Mouse (Mus musculus): ENCODE data around the gene Ism1. TPM values are rescaled to one million over a fixed set of nuclear protein-coding genes. Genes with fewer than 3 reads are reported as not detected.
A peak's percentile ranks its signal among the peaks of the same experiment; 100 is the strongest.

Ism1 gene
- polyA plus RNA-seq, 1 experiment from 2014 or later: 7.3 TPM

- Histone ChIP-seq H3K27ac (ENCODE audit: low read depth, low read length) (no peak overlapping the region), H3K27me3 (ENCODE audit: control insufficient read depth, insufficient read depth, low read length) (no peaks in the 10 kb centered on the region), H3K4me2 (replicated peaks; ENCODE audit: low read depth, low read length) (no peak overlapping the region), H3K9ac (ENCODE audit: low read depth, low read length) (no peak overlapping the region), H3K4me3 (ENCODE audit: low read length) (no peak overlapping the region), H3K36me3 (ENCODE audit: control insufficient read depth, insufficient read depth, low read length) (no peaks in the 10 kb centered on the region), H3K9me3 (ENCODE audit: control insufficient read depth, low read length) (no peaks in the 10 kb centered on the region), H3K4me1 (ENCODE audit: control insufficient read depth, insufficient read depth, low read length) (0 out of 2 replicates have a peak, but pooled peaks cover 3% of the 10 kb centered on the region)
- ATAC-seq (ENCODE audit: low FRiP score, low TSS enrichment): peak; percentile 65
- 19% methylated on average over 1 of the region's 1 CpGs for WGBS
Measured at GRCm38 (mm10) chr2:139776644-139777043, 98.7 kb downstream of the Ism1 start.

- H3K27me3 ChIP-seq (ENCODE audit: control insufficient read depth, insufficient read depth, low read length): no peaks in the 10 kb centered on the region
- WGBS: 25% methylated on average over 3 of the region's 3 CpGs
- no peak overlapping the region for H3K4me2 ChIP-seq (replicated peaks; ENCODE audit: low read depth, low read length)
- no peaks in the 10 kb centered on the region for H3K36me3 ChIP-seq (ENCODE audit: control insufficient read depth, insufficient read depth, low read length)
- H3K4me1 ChIP-seq (ENCODE audit: control insufficient read depth, insufficient read depth, low read length): 0 out of 2 replicates have a peak, but pooled peaks cover 3% of the 10 kb centered on the region
- no peak overlapping the region for H3K4me3 ChIP-seq (ENCODE audit: low read length)
- H3K9ac ChIP-seq (ENCODE audit: low read depth, low read length): no peak overlapping the region
- no peaks in the 10 kb centered on the region for H3K9me3 ChIP-seq (ENCODE audit: control insufficient read depth, low read length)
- H3K27ac ChIP-seq (ENCODE audit: low read depth, low read length): no peak overlapping the region
- peak; percentile 36; the same call in 1 of the 2 replicates for ATAC-seq (ENCODE audit: low FRiP score, low TSS enrichment)
Measured at GRCm38 (mm10) chr2:139778283-139778682, 100.3 kb downstream of the Ism1 start.

- no peak overlapping the region for H3K9ac ChIP-seq (ENCODE audit: low read depth, low read length)
- no peaks in the 10 kb centered on the region for H3K9me3 ChIP-seq (ENCODE audit: control insufficient read depth, low read length)
- H3K4me1 ChIP-seq (ENCODE audit: control insufficient read depth, insufficient read depth, low read length): no peaks in the 10 kb centered on the region
- no peak overlapping the region for H3K27ac ChIP-seq (ENCODE audit: low read depth, low read length)
- WGBS: 33% methylated on average over 8 of the region's 8 CpGs
- no peak overlapping the region for H3K4me2 ChIP-seq (replicated peaks; ENCODE audit: low read depth, low read length)
- no peaks in the 10 kb centered on the region for H3K27me3 ChIP-seq (ENCODE audit: control insufficient read depth, insufficient read depth, low read length)
- H3K36me3 ChIP-seq (ENCODE audit: control insufficient read depth, insufficient read depth, low read length): no peaks in the 10 kb centered on the region
- peak; percentile 94 for ATAC-seq (ENCODE audit: low FRiP score, low TSS enrichment)
- H3K4me3 ChIP-seq (ENCODE audit: low read length): no peak overlapping the region
Measured at GRCm38 (mm10) chr2:139783318-139783850, 105.4 kb downstream of the Ism1 start.

GRCm38 (mm10) chr2:139784465-139784864 is 106.5 kb downstream of the Ism1 start:
- no peaks in the 10 kb centered on the region for H3K36me3 ChIP-seq (ENCODE audit: control insufficient read depth, insufficient read depth, low read length)
- no peak overlapping the region for H3K4me3 ChIP-seq (ENCODE audit: low read length)
- H3K27ac ChIP-seq (ENCODE audit: low read depth, low read length): no peak overlapping the region
- WGBS: 84% methylated on average over 1 of the region's 1 CpGs
- ATAC-seq (ENCODE audit: low FRiP score, low TSS enrichment): no peak
- no peak overlapping the region for H3K9ac ChIP-seq (ENCODE audit: low read depth, low read length)
- H3K4me2 ChIP-seq (replicated peaks; ENCODE audit: low read depth, low read length): no peak overlapping the region
- no peaks in the 10 kb centered on the region for H3K9me3 ChIP-seq (ENCODE audit: control insufficient read depth, low read length)
- H3K27me3 ChIP-seq (ENCODE audit: control insufficient read depth, insufficient read depth, low read length): no peaks in the 10 kb centered on the region
- no peaks in the 10 kb centered on the region for H3K4me1 ChIP-seq (ENCODE audit: control insufficient read depth, insufficient read depth, low read length)

- no peak overlapping the region for H3K27ac ChIP-seq (ENCODE audit: low read depth, low read length)
- no peak overlapping the region for H3K4me2 ChIP-seq (replicated peaks; ENCODE audit: low read depth, low read length)
- H3K27me3 ChIP-seq (ENCODE audit: control insufficient read depth, insufficient read depth, low read length): no peaks in the 10 kb centered on the region
- H3K4me1 ChIP-seq (ENCODE audit: control insufficient read depth, insufficient read depth, low read length): no peaks in the 10 kb centered on the region
- no peak overlapping the region for H3K9ac ChIP-seq (ENCODE audit: low read depth, low read length)
- no peak for ATAC-seq (ENCODE audit: low FRiP score, low TSS enrichment)
- 89% methylated on average over 2 of the region's 2 CpGs for WGBS
- H3K4me3 ChIP-seq (ENCODE audit: low read length): no peak overlapping the region
- no peaks in the 10 kb centered on the region for H3K36me3 ChIP-seq (ENCODE audit: control insufficient read depth, insufficient read depth, low read length)
- H3K9me3 ChIP-seq (ENCODE audit: control insufficient read depth, low read length): no peaks in the 10 kb centered on the region
Measured at GRCm38 (mm10) chr2:139784946-139785345, 107.0 kb downstream of the Ism1 start.

GRCm38 (mm10) chr2:139788658-139789057 is 110.7 kb downstream of the Ism1 start:
- 33% methylated on average over 4 of the region's 4 CpGs for WGBS
- 0 out of 2 replicates have a peak, but pooled peaks have one; percentile 30 for ATAC-seq (ENCODE audit: low FRiP score, low TSS enrichment)
- no peak overlapping the region for H3K9ac ChIP-seq (ENCODE audit: low read depth, low read length)

GRCm38 (mm10) chr2:139792345-139793120 is 114.6 kb downstream of the Ism1 start:
- Histone ChIP-seq H3K9me3 (ENCODE audit: control insufficient read depth, low read length) (no peaks in the 10 kb centered on the region), H3K4me2 (replicated peaks; ENCODE audit: low read depth, low read length) (no peak overlapping the region), H3K4me1 (ENCODE audit: control insufficient read depth, insufficient read depth, low read length) (no peaks in the 10 kb centered on the region), H3K27me3 (ENCODE audit: control insufficient read depth, insufficient read depth, low read length) (no peaks in the 10 kb centered on the region), H3K4me3 (ENCODE audit: low read length) (no peak overlapping the region), H3K36me3 (ENCODE audit: control insufficient read depth, insufficient read depth, low read length) (no peaks in the 10 kb centered on the region), H3K9ac (ENCODE audit: low read depth, low read length) (no peak overlapping the region), H3K27ac (ENCODE audit: low read depth, low read length) (no peak overlapping the region)
- WGBS: 77% methylated on average over 9 of the region's 9 CpGs
- ATAC-seq (ENCODE audit: low FRiP score, low TSS enrichment): no peak

More at GRCm38 (mm10) chr2:139788658-139789057, 110.7 kb downstream of the Ism1 start:
- Histone ChIP-seq H3K27me3 (ENCODE audit: control insufficient read depth, insufficient read depth, low read length) (no peaks in the 10 kb centered on the region), H3K4me1 (ENCODE audit: control insufficient read depth, insufficient read depth, low read length) (no peaks in the 10 kb centered on the region), H3K36me3 (ENCODE audit: control insufficient read depth, insufficient read depth, low read length) (no peaks in the 10 kb centered on the region), H3K27ac (ENCODE audit: low read depth, low read length) (no peak overlapping the region), H3K4me3 (ENCODE audit: low read length) (no peak overlapping the region), H3K9me3 (ENCODE audit: control insufficient read depth, low read length) (no peaks in the 10 kb centered on the region), H3K4me2 (replicated peaks; ENCODE audit: low read depth, low read length) (no peak overlapping the region)

- ATAC-seq (ENCODE audit: low FRiP score, low TSS enrichment): no peak
Measured at GRCm38 (mm10) chr2:139804041-139804440, 126.1 kb downstream of the Ism1 start.

GRCm38 (mm10) chr2:139807887-139808286 is 129.9 kb downstream of the Ism1 start:
- Histone ChIP-seq H3K4me1 (ENCODE audit: control insufficient read depth, insufficient read depth, low read length) (no peaks in the 10 kb centered on the region), H3K9me3 (ENCODE audit: control insufficient read depth, low read length) (no peaks in the 10 kb centered on the region), H3K27me3 (ENCODE audit: control insufficient read depth, insufficient read depth, low read length) (no peaks in the 10 kb centered on the region), H3K4me2 (replicated peaks; ENCODE audit: low read depth, low read length) (no peak overlapping the region), H3K27ac (ENCODE audit: low read depth, low read length) (no peak overlapping the region), H3K9ac (ENCODE audit: low read depth, low read length) (no peak overlapping the region), H3K4me3 (ENCODE audit: low read length) (no peak overlapping the region), H3K36me3 (ENCODE audit: control insufficient read depth, insufficient read depth, low read length) (no peaks in the 10 kb centered on the region)
- ATAC-seq (ENCODE audit: low FRiP score, low TSS enrichment): no peak
- WGBS: 92% methylated on average over 6 of the region's 6 CpGs

More at GRCm38 (mm10) chr2:139804041-139804440, 126.1 kb downstream of the Ism1 start:
- H3K4me1 ChIP-seq (ENCODE audit: control insufficient read depth, insufficient read depth, low read length): no peaks in the 10 kb centered on the region
- H3K36me3 ChIP-seq (ENCODE audit: control insufficient read depth, insufficient read depth, low read length): no peaks in the 10 kb centered on the region
- no peak overlapping the region for H3K4me3 ChIP-seq (ENCODE audit: low read length)
- H3K9ac ChIP-seq (ENCODE audit: low read depth, low read length): no peak overlapping the region
- no peak overlapping the region for H3K27ac ChIP-seq (ENCODE audit: low read depth, low read length)
- H3K27me3 ChIP-seq (ENCODE audit: control insufficient read depth, insufficient read depth, low read length): no peaks in the 10 kb centered on the region
- no peaks in the 10 kb centered on the region for H3K9me3 ChIP-seq (ENCODE audit: control insufficient read depth, low read length)
- 81% methylated on average over 7 of the region's 7 CpGs for WGBS
- H3K4me2 ChIP-seq (replicated peaks; ENCODE audit: low read depth, low read length): no peak overlapping the region
